Mouse (Mus musculus) testis, adult 2 months (tissue): ENCODE measurements around the gene Dhodh. TPM values are rescaled to one million over a fixed set of nuclear protein-coding genes. Genes with fewer than 3 reads are reported as not detected.

ENCODE experiments used
- H3K27ac ChIP-seq: fragments of 200-500 bp; 2 replicates; pipeline ENCODE4 v1.5.1; 2012; ENCODE audit warnings: low read depth, low read length; ENCODE audit not compliant: control insufficient read depth, insufficient read depth
- H3K27me3 ChIP-seq: fragments of 200-500 bp; 2 replicates; pipeline ENCODE4 v1.6.1; 2012; ENCODE audit warnings: mild to moderate bottlenecking, low read length, moderate library complexity; ENCODE audit not compliant: control insufficient read depth, insufficient read depth
- H3K36me3 ChIP-seq: fragments of 200-500 bp; 2 replicates; pipeline ENCODE4 v1.6.1; 2012; ENCODE audit warnings: mild to moderate bottlenecking, low read length; ENCODE audit not compliant: control insufficient read depth, insufficient read depth
- H3K4me1 ChIP-seq: fragments of 200-500 bp; 2 replicates; pipeline ENCODE4 v1.6.1; 2012; ENCODE audit warnings: low read length; ENCODE audit not compliant: control insufficient read depth, insufficient read depth
- H3K4me3 ChIP-seq: fragments of 200-500 bp; 2 replicates; pipeline ENCODE4 v1.5.1; 2012; ENCODE audit warnings: low read depth, mild to moderate bottlenecking, low read length, moderate library complexity, mixed read lengths; ENCODE audit not compliant: control insufficient read depth
- CTCF ChIP-seq: fragments of 200-500 bp; IDR thresholded peaks from 2 replicates; pipeline ENCODE4 v1.5.1; 2012; ENCODE audit warnings: low read depth, mild to moderate bottlenecking, inconsistent platforms, low read length, moderate library complexity; ENCODE audit not compliant: control insufficient read depth, insufficient read depth, insufficient replicate concordance
- POLR2A ChIP-seq: fragments of 200-500 bp; IDR thresholded peaks from 2 replicates; pipeline ENCODE4 v1.6.1; 2012; ENCODE audit warnings: low read depth, mild to moderate bottlenecking, inconsistent platforms, low read length, moderate library complexity; ENCODE audit not compliant: control insufficient read depth
- polyA plus RNA-seq: library from polyadenylated mRNA; depleted of rRNA; stranded (reverse); fragments of >200 nt; gene quantifications from 2 replicates; pipeline ENCODE4 v1.2.3, GENCODE M21; 2012

The Dhodh gene
- polyA plus RNA-seq, 1 experiment, result 5.6 TPM

GRCm38 (mm10) chr8:109584830-109585229, 23.6 kb downstream of the Dhodh start:
- Histone ChIP-seq H3K4me3 (no peak overlapping the region), H3K27me3 (no peaks in the 10 kb centered on the region), H3K4me1 (no peaks in the 10 kb centered on the region), H3K27ac (no peak overlapping the region), H3K36me3 (no peaks in the 10 kb centered on the region)
- TF ChIP-seq CTCF (no peak), POLR2A (no peak)

GRCm38 (mm10) chr8:109584293-109584692, 24.2 kb downstream of the Dhodh start:
- no peak overlapping the region for H3K4me3 ChIP-seq
- no peak overlapping the region for H3K27ac ChIP-seq
- H3K27me3 ChIP-seq, result no peaks in the 10 kb centered on the region
- TF ChIP-seq CTCF, result no peak
- TF ChIP-seq POLR2A, result no peak
- no peaks in the 10 kb centered on the region for H3K36me3 ChIP-seq
- H3K4me1 ChIP-seq, result no peaks in the 10 kb centered on the region

DNA sequence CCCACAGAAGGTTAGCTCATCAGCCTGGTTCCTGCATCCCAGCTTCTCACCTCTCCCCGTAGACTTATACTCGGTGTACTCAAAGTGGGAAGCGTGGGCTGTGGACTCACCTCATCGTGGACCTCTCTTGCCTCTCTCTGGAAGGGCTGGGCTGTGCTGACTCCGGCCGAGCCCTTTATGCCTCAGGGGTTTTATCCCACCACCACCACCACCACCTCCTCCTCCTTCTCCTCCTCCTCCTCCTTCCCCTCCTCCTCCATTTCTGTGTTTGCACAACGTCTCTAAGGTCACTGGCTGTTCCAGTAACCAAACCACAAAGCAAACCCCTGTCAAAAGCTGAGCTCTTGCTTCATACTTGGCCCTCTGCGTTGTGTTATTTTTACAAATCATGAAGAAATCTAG, 29.6 kb downstream of the Dhodh start, which contains the start of gene Hp:
TSS of gene Hp (minus strand) at position 273 of the 402 bp plus-strand sequence.
- H3K4me1 ChIP-seq, result no peaks in the 10 kb centered on the region
- TF ChIP-seq POLR2A, result no peak
- TF ChIP-seq CTCF, result no peak
- no peaks in the 10 kb centered on the region for H3K27me3 ChIP-seq
- no peak within 1 kb of the TSS for H3K4me3 ChIP-seq
- H3K27ac ChIP-seq, result no peak within 1 kb of the TSS
- H3K36me3 ChIP-seq, result no peaks in the 10 kb centered on the region

- no peak overlapping the region for H3K4me3 ChIP-seq
- H3K36me3 ChIP-seq, result peaks cover 1% of the 10 kb centered on the region; the same call in 1 of the 2 replicates
- H3K4me1 ChIP-seq, result no peaks in the 10 kb centered on the region
- H3K27ac ChIP-seq, result no peak overlapping the region
- no peaks in the 10 kb centered on the region for H3K27me3 ChIP-seq
- TF ChIP-seq POLR2A, result no peak
- TF ChIP-seq CTCF, result no peak
Measured at GRCm38 (mm10) chr8:109576311-109576710, 32.2 kb downstream of the Dhodh start.

- Histone ChIP-seq H3K4me1 (peaks cover 3% of the 10 kb centered on the region; the same call in 1 of the 2 replicates), H3K4me3 (no peak overlapping the region), H3K27me3 (no peaks in the 10 kb centered on the region), H3K36me3 (peaks cover 1% of the 10 kb centered on the region; the same call in 1 of the 2 replicates), H3K27ac (no peak overlapping the region)
- TF ChIP-seq POLR2A, result no peak
- TF ChIP-seq CTCF, result no peak
Measured at GRCm38 (mm10) chr8:109571139-109571538, 37.3 kb downstream of the Dhodh start.

GRCm38 (mm10) chr8:109565498-109566333, 42.8 kb downstream of the Dhodh start, which contains the start of the genes Dhx38 and Txnl4b:
TSS of gene Dhx38 (minus strand) at chr8:109565861.
TSS of gene Txnl4b (plus strand) at chr8:109565892.
- Histone ChIP-seq H3K4me1 (peaks cover 3% of the 10 kb centered on the region; the same call in 1 of the 2 replicates), H3K27ac (peak within 1 kb of the TSS; percentile 98), H3K4me3 (peak within 1 kb of the TSS; percentile 100), H3K36me3 (no peaks in the 10 kb centered on the region; the same call in 1 of the 2 replicates), H3K27me3 (no peaks in the 10 kb centered on the region)
- TF ChIP-seq POLR2A (peak; percentile 75), CTCF (no peak)

DNA sequence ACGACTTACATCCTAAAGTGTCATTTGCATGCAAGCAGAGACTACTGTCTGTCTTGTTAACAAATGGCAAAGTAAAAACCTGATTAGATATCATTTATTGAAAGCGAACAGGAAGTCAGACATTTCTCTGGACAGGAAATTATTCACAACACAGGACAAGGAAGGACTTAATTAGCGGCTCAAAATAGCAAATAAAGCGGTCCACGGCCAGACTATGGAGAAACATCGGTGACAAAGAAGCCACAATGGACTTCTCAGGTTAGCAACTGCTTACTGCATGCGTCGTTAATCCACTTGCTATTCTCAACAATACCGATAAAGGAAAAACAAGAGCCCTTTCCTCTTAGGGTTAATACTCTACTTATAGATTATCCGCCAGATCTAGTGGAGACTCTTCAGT, 43.7 kb downstream of the Dhodh start:
- no peak overlapping the region for H3K27ac ChIP-seq
- TF ChIP-seq CTCF (no peak), POLR2A (no peak)
- H3K4me3 ChIP-seq, result peak overlapping the region; percentile 100

More for the DNA sequence above, 43.7 kb downstream of the Dhodh start:
- Histone ChIP-seq H3K27me3 (no peaks in the 10 kb centered on the region), H3K4me1 (peaks cover 3% of the 10 kb centered on the region; the same call in 1 of the 2 replicates), H3K36me3 (no peaks in the 10 kb centered on the region; the same call in 1 of the 2 replicates)
